Mouse (Mus musculus) heart, postnatal 14 days (tissue): ENCODE data around the gene Malrd1. TPM values are rescaled to one million over a fixed set of nuclear protein-coding genes. Genes with fewer than 3 reads are reported as not detected.
"Not testable (repeated sequence)": the region's sequence is repeated elsewhere in the genome, so short reads cannot be mapped to it uniquely, and the experiment has no call there.

ENCODE experiments used
- DNase-seq, 2 experiments: peaks; one replicate each; pipeline ENCODE4 v3.0.0; 2021 to 2022
- intact Hi-C: fragments of 180-260 bp; cut with DNase I; formaldehyde crosslinking; loops from one replicate; pipeline ENCODE4 v1.15.1; 2025
- total RNA-seq, 2 experiments: library from RNA; stranded (reverse); gene quantifications; 2 replicates each; pipeline ENCODE4 v1.2.3; 2021

Malrd1 gene
- total RNA-seq, 2 experiments from 2014 or later, result not detected

- DNase-seq, intact Hi-C loops: not testable (repeated sequence)
These were observed 491.4 kb downstream of the Malrd1 start for GRCm38 (mm10) chr2:16017719-16018118.

- peak; percentile 31 to 33 for DNase-seq
- intact Hi-C loops, result no loop called here
These were observed 503.5 kb downstream of the Malrd1 start for GRCm38 (mm10) chr2:16029752-16030151.

GRCm38 (mm10) chr2:16031559-16031958 lies 505.3 kb downstream of the Malrd1 start:
- intact Hi-C loops, result no loop called here
- DNase-seq, result no peak

- DNase-seq, result no peak
- intact Hi-C loops, result no loop called here
These were observed 506.5 kb downstream of the Malrd1 start for GRCm38 (mm10) chr2:16032804-16033203.

- intact Hi-C loops, result no loop called here
- DNase-seq, result no peak
These were observed 584.4 kb downstream of the Malrd1 start for GRCm38 (mm10) chr2:16110696-16111095.

- DNase-seq, result no peak
- intact Hi-C loops, result no loop called here
These were observed 587.1 kb downstream of the Malrd1 start for GRCm38 (mm10) chr2:16113333-16113732.

DNA sequence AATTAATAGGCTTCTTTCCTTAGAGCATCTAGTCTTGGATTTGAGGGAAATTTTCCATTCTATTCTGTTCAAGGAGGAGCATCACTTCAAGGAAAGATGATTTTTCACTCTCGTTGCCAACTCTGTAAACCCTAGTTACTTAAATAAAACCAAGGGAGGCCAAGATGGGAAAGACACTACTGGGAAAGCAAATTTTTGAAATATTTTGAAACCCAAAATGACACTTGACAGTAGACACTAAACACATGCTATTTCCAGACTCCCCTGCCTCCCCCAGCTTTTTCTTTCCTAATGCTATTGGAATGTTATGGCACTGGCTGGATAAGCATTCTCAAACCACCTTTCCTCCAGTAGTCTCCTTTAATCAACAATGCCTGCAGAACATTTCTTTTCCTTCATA lies 621.7 kb downstream of the Malrd1 start:
- no peak for DNase-seq
- intact Hi-C loops, result no loop called here

DNA sequence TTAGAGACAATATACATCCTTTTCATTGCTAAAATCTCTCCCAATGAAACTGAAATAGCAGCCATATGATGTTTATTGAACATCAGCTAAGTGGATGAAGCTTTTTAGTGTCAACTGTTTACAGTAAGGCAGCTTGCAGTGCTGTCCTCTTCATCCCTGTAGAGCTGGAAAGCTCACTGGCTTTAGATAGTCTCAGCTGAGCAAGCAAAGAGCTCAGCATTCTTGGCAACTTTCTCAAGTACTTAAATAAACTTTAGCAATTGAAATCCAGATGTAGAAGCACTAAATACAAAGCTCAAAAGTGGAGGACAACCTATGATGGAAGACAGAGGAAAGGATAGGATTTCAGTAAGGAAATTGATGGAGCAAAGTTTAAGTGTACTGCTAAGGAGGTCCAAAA lies 626.3 kb downstream of the Malrd1 start:
- DNase-seq, result no peak
- intact Hi-C loops, result no loop called here

DNA sequence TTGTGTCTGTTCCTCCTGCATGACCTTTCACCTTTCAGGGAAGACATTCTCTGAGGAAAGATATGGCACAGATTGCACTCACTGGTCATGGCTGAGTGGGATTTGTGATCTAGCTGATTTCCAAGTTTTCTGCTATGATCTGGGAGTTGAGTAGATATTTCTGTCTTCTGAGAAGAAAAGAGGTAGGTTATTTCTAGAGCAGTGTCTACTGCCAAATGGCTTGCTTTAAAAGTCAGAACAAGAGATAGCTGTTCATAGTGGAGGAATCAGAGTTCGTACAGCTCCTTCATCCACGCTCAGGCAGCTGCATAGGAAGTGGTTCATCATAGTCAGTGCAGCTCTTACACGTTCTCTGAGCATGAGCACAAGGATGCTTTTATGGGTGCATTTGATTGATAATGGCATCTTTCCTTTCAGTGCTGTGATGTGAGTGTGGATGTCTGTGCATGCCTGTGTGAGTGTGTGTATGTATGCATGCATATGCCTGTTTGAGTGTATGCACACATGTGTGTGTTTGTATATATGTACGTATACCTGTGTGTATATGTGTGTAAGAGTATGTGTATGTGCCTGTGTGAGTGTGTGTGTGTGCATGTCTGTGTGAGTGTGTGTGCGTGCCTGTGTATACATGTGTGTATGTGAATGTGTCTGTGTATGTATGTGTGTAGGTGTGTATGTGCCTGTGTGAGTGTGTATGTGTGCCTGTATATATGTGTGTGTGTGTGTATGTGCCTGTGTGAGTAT lies 637.1 kb downstream of the Malrd1 start:
- DNase-seq, result no peak
- intact Hi-C loops, result no loop called here

GRCm38 (mm10) chr2:16168611-16169010 lies 642.3 kb downstream of the Malrd1 start:
- DNase-seq, result peak in 1 of 2 experiments; percentile 5
- intact Hi-C loops, result no loop called here

DNA sequence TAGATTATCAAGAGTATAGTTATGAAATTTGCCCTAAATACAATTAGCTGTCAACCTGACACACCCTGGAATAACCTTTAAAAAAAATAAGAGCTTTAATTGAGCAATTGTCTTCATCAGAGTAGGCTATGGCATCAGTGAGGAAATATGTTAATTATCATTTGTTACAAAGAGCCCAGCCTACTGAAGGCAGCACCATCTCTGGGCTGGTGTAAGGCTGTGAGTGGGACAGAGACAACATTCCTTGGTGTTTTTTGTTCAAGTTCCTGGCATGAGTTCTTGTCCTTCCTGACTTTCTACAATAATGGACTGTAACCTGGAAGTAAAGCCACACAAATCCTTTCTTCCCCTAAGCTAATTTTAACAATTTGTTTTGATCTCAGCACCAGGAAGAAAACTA lies 645.8 kb downstream of the Malrd1 start:
- DNase-seq, result no peak
- intact Hi-C loops, result no loop called here

- no peak for DNase-seq
- intact Hi-C loops, result no loop called here
These were observed 647.1 kb downstream of the Malrd1 start for GRCm38 (mm10) chr2:16173355-16173754.

- DNase-seq, result no peak
- intact Hi-C loops, result no loop called here
These were observed 655.9 kb downstream of the Malrd1 start for GRCm38 (mm10) chr2:16182140-16182539.

DNA sequence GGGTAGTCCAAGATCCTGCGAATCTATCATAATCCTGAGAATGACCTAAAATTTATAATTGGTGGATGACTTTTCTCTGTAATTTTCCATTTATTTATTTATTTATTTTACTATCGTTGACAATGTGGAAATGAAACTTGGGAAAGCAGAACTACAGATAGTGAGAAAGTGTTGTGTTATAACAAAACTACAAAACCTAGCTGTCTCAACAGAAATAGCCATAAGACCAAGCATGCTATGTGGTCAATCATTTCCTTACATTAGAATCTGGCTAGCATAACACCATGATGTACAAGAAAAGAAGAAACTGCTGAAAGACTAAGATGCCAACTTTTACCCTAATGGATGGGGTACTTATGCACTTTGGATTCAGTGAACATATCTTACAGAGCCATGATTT lies 656.9 kb downstream of the Malrd1 start:
- no peak for DNase-seq
- intact Hi-C loops, result no loop called here

- DNase-seq, result no peak
- intact Hi-C loops, result no loop called here
These were observed 683.7 kb downstream of the Malrd1 start for GRCm38 (mm10) chr2:16210016-16210415.

DNA sequence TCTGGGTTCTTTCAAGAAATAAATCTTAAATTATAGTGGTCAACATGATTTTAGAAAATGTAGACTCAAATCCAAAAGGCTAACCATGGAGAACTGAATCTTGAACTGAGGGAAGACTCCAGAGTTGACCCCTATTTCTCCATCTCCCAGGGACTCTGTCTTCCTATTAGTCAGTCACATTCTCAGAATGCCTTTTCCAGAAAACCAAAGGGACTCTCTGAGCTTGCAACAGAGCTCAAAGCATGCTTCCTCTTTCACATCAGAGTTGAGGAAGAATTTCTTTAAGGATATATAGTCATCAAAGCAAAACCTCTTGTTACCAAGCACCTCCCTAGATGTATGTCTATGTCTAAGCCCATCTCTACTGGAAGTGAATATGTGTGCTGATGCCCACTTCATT lies 686.5 kb downstream of the Malrd1 start:
- intact Hi-C loops, result no loop called here
- DNase-seq, result no peak

DNA sequence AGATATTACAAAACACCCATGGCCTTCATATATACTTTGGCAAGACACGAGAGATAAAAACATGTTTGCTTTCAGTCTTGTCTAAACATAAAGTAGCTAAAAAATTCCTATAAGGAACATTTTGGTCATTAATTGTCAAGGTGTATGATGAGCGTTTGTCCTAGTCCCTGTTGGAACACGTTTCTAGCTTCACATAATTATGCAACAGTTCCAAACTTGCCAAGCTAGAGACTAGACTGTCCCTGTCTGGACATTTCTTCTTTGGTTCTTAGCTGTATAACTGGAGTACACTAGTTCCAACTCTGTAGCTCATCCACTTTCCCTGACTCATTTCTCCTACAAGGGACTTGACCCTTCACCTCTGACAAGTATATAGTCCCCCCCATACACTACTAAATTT lies 687.8 kb downstream of the Malrd1 start:
- intact Hi-C loops, result no loop called here
- no peak for DNase-seq

DNA sequence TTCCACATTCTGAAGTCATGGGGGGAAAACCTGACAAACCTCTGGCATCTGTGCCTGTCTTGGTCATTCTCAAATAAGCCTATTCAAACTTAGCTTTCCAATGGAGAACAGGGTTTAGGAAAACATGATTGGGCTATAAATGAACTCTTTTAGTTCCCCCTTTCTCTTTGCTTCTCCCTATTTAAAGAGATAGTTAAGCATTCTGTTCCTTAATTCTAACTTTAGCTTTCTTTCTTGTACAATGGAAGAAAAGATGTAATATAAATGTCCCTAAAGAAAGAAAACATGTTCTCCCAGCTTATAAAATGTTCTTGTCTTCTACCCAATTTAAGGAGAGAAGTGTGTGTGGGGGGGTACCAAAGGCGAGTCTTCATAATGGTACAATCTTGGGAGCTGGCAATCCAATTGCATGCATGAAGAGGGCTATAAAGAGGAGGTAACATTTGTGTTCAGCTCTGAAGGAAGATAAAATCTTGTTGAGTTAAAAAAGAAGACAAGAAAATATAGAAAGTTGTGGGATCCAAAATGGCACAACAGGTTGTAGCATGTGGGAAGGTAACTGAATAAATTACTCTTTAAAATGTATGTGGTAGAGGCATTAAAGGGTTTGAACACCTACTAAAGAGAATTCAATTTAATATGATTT lies 702.0 kb downstream of the Malrd1 start:
- intact Hi-C loops, result no loop called here
- no peak for DNase-seq

DNA sequence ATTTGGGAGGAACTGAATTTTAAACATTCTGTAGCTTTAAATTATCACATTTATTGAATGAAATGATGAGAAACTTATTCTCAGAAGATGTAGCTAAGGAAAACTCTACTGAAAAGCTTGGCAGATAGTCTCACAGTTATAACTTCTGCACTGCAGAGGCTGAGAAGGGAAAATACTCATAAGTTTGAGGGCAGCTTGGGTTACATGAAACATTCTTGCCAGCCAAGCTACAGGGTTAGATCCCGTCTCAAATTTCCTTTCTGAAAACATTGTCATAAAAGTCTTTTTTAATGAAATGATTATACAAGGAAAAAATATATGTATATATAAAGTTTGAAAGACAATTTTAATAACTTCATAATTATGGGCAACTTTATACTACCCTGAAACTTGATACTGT lies 714.6 kb downstream of the Malrd1 start:
- intact Hi-C loops, result no loop called here

GRCm38 (mm10) chr2:16243097-16243496 lies 716.8 kb downstream of the Malrd1 start:
- intact Hi-C loops, result no loop called here
- no peak for DNase-seq

More for the DNA sequence above, 714.6 kb downstream of the Malrd1 start:
- DNase-seq, result no peak

- intact Hi-C loops, result no loop called here
- DNase-seq, result no peak
These were observed 722.6 kb downstream of the Malrd1 start for GRCm38 (mm10) chr2:16248861-16249260.

DNA sequence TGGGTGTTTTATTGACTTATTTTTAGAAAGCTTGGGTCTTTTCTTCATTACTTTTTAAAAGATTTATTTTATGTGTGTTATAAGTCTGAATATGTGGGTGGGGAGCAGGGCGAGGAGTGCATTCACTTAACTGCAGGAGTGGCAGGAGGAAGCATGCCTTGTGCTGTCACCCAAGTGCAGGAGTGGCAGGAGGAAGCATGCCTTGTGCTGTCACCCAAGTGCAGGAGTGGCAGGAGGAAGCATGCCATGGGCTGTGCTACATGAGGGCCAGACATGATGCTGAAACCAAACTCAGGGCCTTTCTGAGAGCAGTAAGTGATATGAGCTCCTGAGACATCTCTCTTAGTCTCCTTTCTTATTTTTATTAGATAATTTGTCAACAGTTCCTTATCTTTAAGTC lies 726.0 kb downstream of the Malrd1 start:
- DNase-seq, result no peak
- intact Hi-C loops, result no loop called here
